Mouse (Mus musculus) testis, adult 2 months (tissue): ENCODE measurements around the gene Spats2. TPM values are rescaled to one million over a fixed set of nuclear protein-coding genes. Genes with fewer than 3 reads are reported as not detected.

Source experiments
- H3K27ac ChIP-seq: fragments of 200-500 bp; 2 replicates; pipeline ENCODE4 v1.5.1; 2012; ENCODE audit warnings: low read depth, low read length; ENCODE audit not compliant: control insufficient read depth, insufficient read depth
- H3K27me3 ChIP-seq: fragments of 200-500 bp; 2 replicates; pipeline ENCODE4 v1.6.1; 2012; ENCODE audit warnings: mild to moderate bottlenecking, low read length, moderate library complexity; ENCODE audit not compliant: control insufficient read depth, insufficient read depth
- H3K36me3 ChIP-seq: fragments of 200-500 bp; 2 replicates; pipeline ENCODE4 v1.6.1; 2012; ENCODE audit warnings: mild to moderate bottlenecking, low read length; ENCODE audit not compliant: control insufficient read depth, insufficient read depth
- H3K4me1 ChIP-seq: fragments of 200-500 bp; 2 replicates; pipeline ENCODE4 v1.6.1; 2012; ENCODE audit warnings: low read length; ENCODE audit not compliant: control insufficient read depth, insufficient read depth
- H3K4me3 ChIP-seq: fragments of 200-500 bp; 2 replicates; pipeline ENCODE4 v1.5.1; 2012; ENCODE audit warnings: low read depth, mild to moderate bottlenecking, low read length, moderate library complexity, mixed read lengths; ENCODE audit not compliant: control insufficient read depth
- CTCF ChIP-seq: fragments of 200-500 bp; IDR thresholded peaks from 2 replicates; pipeline ENCODE4 v1.5.1; 2012; ENCODE audit warnings: low read depth, mild to moderate bottlenecking, inconsistent platforms, low read length, moderate library complexity; ENCODE audit not compliant: control insufficient read depth, insufficient read depth, insufficient replicate concordance
- POLR2A ChIP-seq: fragments of 200-500 bp; IDR thresholded peaks from 2 replicates; pipeline ENCODE4 v1.6.1; 2012; ENCODE audit warnings: low read depth, mild to moderate bottlenecking, inconsistent platforms, low read length, moderate library complexity; ENCODE audit not compliant: control insufficient read depth
- polyA plus RNA-seq: library from polyadenylated mRNA; depleted of rRNA; stranded (reverse); fragments of >200 nt; gene quantifications from 2 replicates; pipeline ENCODE4 v1.2.3, GENCODE M21; 2012

The Spats2 gene
- polyA plus RNA-seq, 1 experiment: 34.2 TPM

GRCm38 (mm10) chr15:99099984-99100383 is 25.7 kb upstream of the Spats2 start:
- H3K36me3 ChIP-seq: no peaks in the 10 kb centered on the region
- H3K27ac ChIP-seq: no peak overlapping the region
- peaks cover 14% of the 10 kb centered on the region for H3K4me1 ChIP-seq
- H3K4me3 ChIP-seq: no peak overlapping the region
- TF ChIP-seq CTCF (no peak), POLR2A (no peak)
- peaks cover 21% of the 10 kb centered on the region for H3K27me3 ChIP-seq

- TF ChIP-seq POLR2A (no peak), CTCF (no peak)
- H3K36me3 ChIP-seq: no peaks in the 10 kb centered on the region
- no peak overlapping the region for H3K4me3 ChIP-seq
- H3K27ac ChIP-seq: no peak overlapping the region
- H3K27me3 ChIP-seq: no peaks in the 10 kb centered on the region
- no peaks in the 10 kb centered on the region for H3K4me1 ChIP-seq
These were observed 20.5 kb upstream of the Spats2 start for GRCm38 (mm10) chr15:99105238-99105637.

- Histone ChIP-seq H3K27ac (no peak overlapping the region), H3K27me3 (no peaks in the 10 kb centered on the region), H3K4me1 (no peaks in the 10 kb centered on the region), H3K36me3 (no peaks in the 10 kb centered on the region), H3K4me3 (no peak overlapping the region)
- no peak for TF ChIP-seq POLR2A
- no peak for TF ChIP-seq CTCF
These were observed 17.9 kb upstream of the Spats2 start for GRCm38 (mm10) chr15:99107866-99108265.

GRCm38 (mm10) chr15:99111139-99111538 is 14.6 kb upstream of the Spats2 start:
- no peaks in the 10 kb centered on the region for H3K36me3 ChIP-seq
- TF ChIP-seq CTCF (no peak), POLR2A (no peak)
- no peaks in the 10 kb centered on the region for H3K27me3 ChIP-seq
- H3K4me1 ChIP-seq: peaks cover 2% of the 10 kb centered on the region; the same call in 1 of the 2 replicates
- H3K27ac ChIP-seq: no peak overlapping the region
- no peak overlapping the region for H3K4me3 ChIP-seq

- Histone ChIP-seq H3K4me3 (no peak overlapping the region), H3K27ac (no peak overlapping the region), H3K27me3 (no peaks in the 10 kb centered on the region), H3K36me3 (no peaks in the 10 kb centered on the region), H3K4me1 (peaks cover 2% of the 10 kb centered on the region; the same call in 1 of the 2 replicates)
- TF ChIP-seq CTCF (no peak), POLR2A (no peak)
These were observed 13.9 kb upstream of the Spats2 start for GRCm38 (mm10) chr15:99111809-99112208.

- H3K4me3 ChIP-seq: no peak overlapping the region
- H3K4me1 ChIP-seq: peaks cover 2% of the 10 kb centered on the region; the same call in 1 of the 2 replicates
- no peaks in the 10 kb centered on the region for H3K27me3 ChIP-seq
- H3K27ac ChIP-seq: no peak overlapping the region
- no peaks in the 10 kb centered on the region for H3K36me3 ChIP-seq
- TF ChIP-seq POLR2A: no peak
These were observed 12.8 kb upstream of the Spats2 start for GRCm38 (mm10) chr15:99112843-99113395.

GRCm38 (mm10) chr15:99113396-99113975 is 12.2 kb upstream of the Spats2 start:
- TF ChIP-seq CTCF (no peak), POLR2A (no peak)
- H3K27ac ChIP-seq: no peak overlapping the region
- H3K36me3 ChIP-seq: no peaks in the 10 kb centered on the region
- peaks cover 2% of the 10 kb centered on the region; the same call in 1 of the 2 replicates for H3K4me1 ChIP-seq
- no peaks in the 10 kb centered on the region for H3K27me3 ChIP-seq
- no peak overlapping the region for H3K4me3 ChIP-seq

- Histone ChIP-seq H3K36me3 (no peaks in the 10 kb centered on the region), H3K27me3 (no peaks in the 10 kb centered on the region), H3K27ac (no peak overlapping the region), H3K4me1 (peaks cover 2% of the 10 kb centered on the region; the same call in 1 of the 2 replicates), H3K4me3 (no peak overlapping the region)
- TF ChIP-seq CTCF: no peak
- no peak for TF ChIP-seq POLR2A
These were observed 11.2 kb upstream of the Spats2 start for GRCm38 (mm10) chr15:99114312-99115064.
